8 mouse cellular contexts compared by ENCODE assay signal in genomic region chr14:121964990-121965389, GRCm38 (mm10). TPM values are rescaled to one million over a fixed set of nuclear protein-coding genes. Genes with fewer than 3 reads are reported as not detected.
DNase-seq lines count a peak whose midpoint lies in the region; ATAC-seq and TF ChIP-seq lines count a peak whose summit lies in the region.

Gpr183 (minus strand) TSS chr14:121965195.

- no peak for TF ChIP-seq CTCF in lung, embryonic 14.5 days (IDR thresholded peaks at IDR 0.05; ENCODE audit: low read depth)
- no peak for TF ChIP-seq CTCF in lung, postnatal 0 days (IDR thresholded peaks at IDR 0.05)
- no peak for TF ChIP-seq CTCF in bone marrow, adult 2 months (IDR thresholded peaks at IDR 0.05; ENCODE audit: control insufficient read depth, insufficient read depth, low read length)
- TF ChIP-seq CTCF in heart, postnatal 0 days (IDR thresholded peaks at IDR 0.05; ENCODE audit: low read depth), result no peak
- TF ChIP-seq CTCF in left cerebral cortex, adult 2 months (IDR thresholded peaks at IDR 0.05), result no peak

- peak within 1 kb of the TSS; percentile 17 for H3K4me3 ChIP-seq in lung, embryonic 14.5 days (ENCODE audit: low read depth, low read length)
- no peak within 1 kb of the TSS for H3K4me3 ChIP-seq in lung, postnatal 0 days (ENCODE audit: low read depth, low read length)
- peak within 1 kb of the TSS; percentile 56 for H3K4me3 ChIP-seq in bone marrow, adult 2 months (replicated peaks; ENCODE audit: control insufficient read depth, low read depth, low read length)
- H3K4me3 ChIP-seq in heart, postnatal 0 days (ENCODE audit: low read depth, low read length), result peak within 1 kb of the TSS; percentile 30
- no peak within 1 kb of the TSS for H3K4me3 ChIP-seq in left cerebral cortex, adult 2 months

- no peak for TF ChIP-seq POLR2A in bone marrow, adult 2 months (IDR thresholded peaks at IDR 0.05; ENCODE audit: borderline replicate concordance, control insufficient read depth, low read depth, low read length)

- 13% methylated on average over 6 of the region's 6 CpGs for WGBS in lung, embryonic 14.5 days
- WGBS in lung, postnatal 0 days, result 25% methylated on average over 6 of the region's 6 CpGs
- WGBS in bone marrow, adult 2 months, result 11% methylated on average over 6 of the region's 6 CpGs
- WGBS in heart, postnatal 0 days, result 13% methylated on average over 6 of the region's 6 CpGs

- H3K27me3 ChIP-seq in lung, embryonic 14.5 days (ENCODE audit: insufficient read depth, low read length), result no peaks in the 10 kb centered on the region
- no peaks in the 10 kb centered on the region for H3K27me3 ChIP-seq in lung, postnatal 0 days (replicated peaks; ENCODE audit: insufficient read depth, low read length)
- H3K27me3 ChIP-seq in heart, postnatal 0 days (ENCODE audit: control insufficient read depth, insufficient read depth, low read length), result no peaks in the 10 kb centered on the region

- no peaks in the 10 kb centered on the region for H3K36me3 ChIP-seq in lung, embryonic 14.5 days (ENCODE audit: insufficient read depth)
- no peaks in the 10 kb centered on the region for H3K36me3 ChIP-seq in lung, postnatal 0 days (ENCODE audit: insufficient read depth, low read length)
- no peaks in the 10 kb centered on the region for H3K36me3 ChIP-seq in heart, postnatal 0 days (replicated peaks; ENCODE audit: control insufficient read depth, insufficient read depth, low read length)

- peak; percentile 45 for DNase-seq in lung, embryonic 14.5 days
- no peak for DNase-seq in lung, postnatal 0 days (ENCODE audit: low spot score)
- no peak for DNase-seq in heart, postnatal 0 days (ENCODE audit: low spot score)
- peak; percentile 88 for DNase-seq in naive thymus-derived CD4-positive, alpha-beta T cell, adult 2 months (ENCODE audit: low read depth)
- no peak for DNase-seq in retina, embryonic 14.5 days (ENCODE audit: low spot score)
- no peak for DNase-seq in left cerebral cortex, adult 2 months (ENCODE audit: extremely low spot score in 1 of 2, low spot score in 2 of 2)
- DNase-seq in left cerebral cortex, postnatal 14 days (ENCODE audit: low spot score in 2 of 2), result no peak

- TF ChIP-seq EP300 in lung, postnatal 0 days (IDR thresholded peaks at IDR 0.05), result no peak
- no peak for TF ChIP-seq EP300 in heart, postnatal 0 days (IDR thresholded peaks at IDR 0.05; ENCODE audit: low read depth)

- peak within 1 kb of the TSS; percentile 67; the same call in 1 of the 2 replicates for H3K27ac ChIP-seq in lung, embryonic 14.5 days (ENCODE audit: low read depth)
- no peak within 1 kb of the TSS for H3K27ac ChIP-seq in lung, postnatal 0 days (ENCODE audit: low read length)
- H3K27ac ChIP-seq in bone marrow, adult 2 months (ENCODE audit: control insufficient read depth, insufficient read depth, low read depth, low read length, poor library complexity), result peak within 1 kb of the TSS; percentile 50; the same call in 1 of the 2 replicates
- peak within 1 kb of the TSS; percentile 75 for H3K27ac ChIP-seq in heart, postnatal 0 days (ENCODE audit: low read depth)
- H3K27ac ChIP-seq in left cerebral cortex, adult 2 months, result no peak within 1 kb of the TSS

- intact Hi-C loops in left cerebral cortex, adult 2 months (cut with DNase I), result no loop called here
- intact Hi-C loops in left cerebral cortex, postnatal 14 days (cut with DNase I), result no loop called here

- peak within 1 kb of the TSS; percentile 30; the same call in 1 of the 2 replicates for H3K9ac ChIP-seq in lung, embryonic 14.5 days
- no peak within 1 kb of the TSS for H3K9ac ChIP-seq in lung, postnatal 0 days (replicated peaks; ENCODE audit: low read depth)
- H3K9ac ChIP-seq in heart, postnatal 0 days (replicated peaks; ENCODE audit: low read depth, low read length), result peak within 1 kb of the TSS; percentile 32

- H3K4me1 ChIP-seq in lung, embryonic 14.5 days (ENCODE audit: insufficient read depth), result peaks cover 4% of the 10 kb centered on the region; the same call in 1 of the 2 replicates
- peaks cover 6% of the 10 kb centered on the region; the same call in 1 of the 2 replicates for H3K4me1 ChIP-seq in lung, postnatal 0 days (ENCODE audit: insufficient read depth, low read depth, low read length)
- H3K4me1 ChIP-seq in bone marrow, adult 2 months (ENCODE audit: control insufficient read depth, insufficient read depth, low read length), result peaks cover 4% of the 10 kb centered on the region
- peaks cover 30% of the 10 kb centered on the region for H3K4me1 ChIP-seq in heart, postnatal 0 days (ENCODE audit: control insufficient read depth, insufficient read depth)

- peak within 1 kb of the TSS; percentile 39 for H3K4me2 ChIP-seq in lung, embryonic 14.5 days
- no peak within 1 kb of the TSS for H3K4me2 ChIP-seq in lung, postnatal 0 days (replicated peaks; ENCODE audit: low read depth, low read length)
- peak within 1 kb of the TSS; percentile 41 for H3K4me2 ChIP-seq in heart, postnatal 0 days (ENCODE audit: low read depth, low read length)

- H3K9me3 ChIP-seq in lung, embryonic 14.5 days (ENCODE audit: low read depth, low read length), result no peaks in the 10 kb centered on the region
- H3K9me3 ChIP-seq in lung, postnatal 0 days (ENCODE audit: low read length), result no peaks in the 10 kb centered on the region
- no peaks in the 10 kb centered on the region for H3K9me3 ChIP-seq in heart, postnatal 0 days (replicated peaks; ENCODE audit: control insufficient read depth, low read length)

- no peak for ATAC-seq in lung, embryonic 14.5 days (ENCODE audit: insufficient read depth)
- no peak for ATAC-seq in lung, postnatal 0 days
- ATAC-seq in heart, postnatal 0 days (ENCODE audit: insufficient read depth, low read depth), result no peak

RNA-seq across cellular contexts. Expression of gene Gpr183, which starts in this region (rescaled TPM):
- polyA plus RNA-seq in lung, embryonic 14.5 days (2014; fragmentation: Nextera tagmentation; extraction: Ambion mirVana), result 2.9 and 3.6 TPM in 2 replicates
- polyA plus RNA-seq in lung, postnatal 0 days (2015; fragmentation: Nextera tagmentation; extraction: Ambion mirVana), result 1.6 TPM in 2 replicates
- polyA plus RNA-seq in bone marrow, adult 2 months (2011; ENCODE audit: insufficient read depth, insufficient read length, low replicate concordance, missing spikeins), result 0.83 and 1.5 TPM in 2 replicates
- total RNA-seq in heart, postnatal 0 days (2014; rRNA removed; ENCODE audit: low replicate concordance), result 1.3 and 1.5 TPM in 2 replicates
- 0.89 and 1.1 TPM in 2 replicates for polyA plus RNA-seq in heart, postnatal 0 days (2015; fragmentation: Nextera tagmentation; extraction: Ambion mirVana)
- under 1 TPM; 0.44 to 0.66 TPM for total RNA-seq in left cerebral cortex, adult 2 months (2021)
- total RNA-seq in left cerebral cortex, postnatal 14 days (2021), result under 1 TPM; 0.66 to 0.91 TPM

Comparison
In these comparisons a context has a peak if more than half of its experiments do, and no peak if none do; other contexts are left out.
1. DNase-seq: peak in lung, embryonic 14.5 days (single experiment) and naive thymus-derived CD4-positive, alpha-beta T cell, adult 2 months (single experiment); none in lung, postnatal 0 days (single experiment), heart, postnatal 0 days (single experiment), retina, embryonic 14.5 days (single experiment), left cerebral cortex, adult 2 months (0 of 2) and left cerebral cortex, postnatal 14 days (0 of 2).
2. H3K27ac ChIP-seq: peak in lung, embryonic 14.5 days (single experiment), bone marrow, adult 2 months (single experiment) and heart, postnatal 0 days (single experiment); none in lung, postnatal 0 days (single experiment) and left cerebral cortex, adult 2 months (single experiment).
3. H3K4me3 ChIP-seq: peak in lung, embryonic 14.5 days (single experiment), bone marrow, adult 2 months (single experiment) and heart, postnatal 0 days (single experiment); none in lung, postnatal 0 days (single experiment) and left cerebral cortex, adult 2 months (single experiment).